Mouse (Mus musculus): ENCODE data around the gene Pmf1. TPM values are rescaled to one million over a fixed set of nuclear protein-coding genes. Genes with fewer than 3 reads are reported as not detected.

Pmf1 gene
- polyA plus RNA-seq, 1 experiment from 2014 or later = 152 TPM

- peaks cover 46% of the 10 kb centered on the region for H3K36me3 ChIP-seq
- H3K9me3 ChIP-seq (replicated peaks) = no peaks in the 10 kb centered on the region
- no peak overlapping the region for H3K9ac ChIP-seq
- H3K4me3 ChIP-seq (replicated peaks) = no peak overlapping the region
- H3K27ac ChIP-seq = peak overlapping the region; percentile 66
- peaks cover 20% of the 10 kb centered on the region for H3K27me3 ChIP-seq
- H3K4me1 ChIP-seq = peaks cover 28% of the 10 kb centered on the region
- no peak overlapping the region; the same call in 1 of the 2 replicates for H3K4me2 ChIP-seq
- no peak for ATAC-seq (replicated peaks; ENCODE audit: low FRiP score)
- WGBS = 65% methylated on average over 4 of the region's 4 CpGs
Measured at GRCm38 (mm10) chr3:88363700-88364099, 46.4 kb downstream of the Pmf1 start.

- Histone ChIP-seq H3K27me3 (peaks cover 20% of the 10 kb centered on the region), H3K4me1 (peaks cover 25% of the 10 kb centered on the region), H3K9ac (no peak overlapping the region), H3K9me3 (replicated peaks) (no peaks in the 10 kb centered on the region), H3K27ac (no peak overlapping the region), H3K36me3 (peaks cover 65% of the 10 kb centered on the region), H3K4me3 (replicated peaks) (no peak overlapping the region), H3K4me2 (no peak overlapping the region)
- ATAC-seq (replicated peaks; ENCODE audit: low FRiP score) = no peak
- WGBS = 72% methylated on average over 2 of the region's 2 CpGs
Measured at GRCm38 (mm10) chr3:88361612-88362313, 48.4 kb downstream of the Pmf1 start.

GRCm38 (mm10) chr3:88361096-88361495, 49.0 kb downstream of the Pmf1 start:
- no peak overlapping the region for H3K9ac ChIP-seq
- 62% methylated on average over 6 of the region's 6 CpGs for WGBS
- H3K9me3 ChIP-seq (replicated peaks) = no peaks in the 10 kb centered on the region
- H3K4me1 ChIP-seq = peaks cover 25% of the 10 kb centered on the region
- H3K4me2 ChIP-seq = no peak overlapping the region
- no peak overlapping the region for H3K27ac ChIP-seq
- peaks cover 17% of the 10 kb centered on the region for H3K27me3 ChIP-seq
- peaks cover 72% of the 10 kb centered on the region for H3K36me3 ChIP-seq
- no peak overlapping the region for H3K4me3 ChIP-seq (replicated peaks)
- no peak for ATAC-seq (replicated peaks; ENCODE audit: low FRiP score)

GRCm38 (mm10) chr3:88359989-88360388, 50.1 kb downstream of the Pmf1 start:
- Histone ChIP-seq H3K9ac (no peak overlapping the region), H3K4me1 (peaks cover 17% of the 10 kb centered on the region), H3K27me3 (peaks cover 6% of the 10 kb centered on the region), H3K36me3 (peaks cover 83% of the 10 kb centered on the region), H3K27ac (peak overlapping the region; percentile 0; the same call in 1 of the 2 replicates), H3K4me2 (no peak overlapping the region), H3K9me3 (replicated peaks) (no peaks in the 10 kb centered on the region), H3K4me3 (replicated peaks) (no peak overlapping the region)
- ATAC-seq (replicated peaks; ENCODE audit: low FRiP score) = no peak
- 62% methylated on average over 3 of the region's 3 CpGs for WGBS

- Histone ChIP-seq H3K9me3 (replicated peaks) (no peaks in the 10 kb centered on the region), H3K27me3 (peaks cover 2% of the 10 kb centered on the region; the same call in 1 of the 2 replicates), H3K9ac (no peak overlapping the region), H3K4me1 (peaks cover 13% of the 10 kb centered on the region), H3K4me2 (no peak overlapping the region), H3K36me3 (peaks cover 87% of the 10 kb centered on the region), H3K27ac (peak overlapping the region; percentile 0; the same call in 1 of the 2 replicates), H3K4me3 (replicated peaks) (no peak overlapping the region)
- no peak for ATAC-seq (replicated peaks; ENCODE audit: low FRiP score)
- WGBS = 79% methylated on average over 5 of the region's 5 CpGs
Measured at GRCm38 (mm10) chr3:88359584-88359983, 50.5 kb downstream of the Pmf1 start.

GRCm38 (mm10) chr3:88354396-88355165, 55.5 kb downstream of the Pmf1 start:
- Histone ChIP-seq H3K27ac (no peak overlapping the region), H3K27me3 (no peaks in the 10 kb centered on the region), H3K4me3 (replicated peaks) (no peak overlapping the region), H3K36me3 (peaks cover 100% of the 10 kb centered on the region), H3K9ac (no peak overlapping the region), H3K4me2 (no peak overlapping the region), H3K9me3 (replicated peaks) (no peaks in the 10 kb centered on the region), H3K4me1 (no peaks in the 10 kb centered on the region)
- WGBS = 96% methylated on average over 8 of the region's 8 CpGs
- ATAC-seq (replicated peaks; ENCODE audit: low FRiP score) = no peak

GRCm38 (mm10) chr3:88352907-88353306, 57.2 kb downstream of the Pmf1 start:
- ATAC-seq (replicated peaks; ENCODE audit: low FRiP score) = no peak
- WGBS = 89% methylated on average over 9 of the region's 9 CpGs
- Histone ChIP-seq H3K27me3 (no peaks in the 10 kb centered on the region), H3K9me3 (replicated peaks) (no peaks in the 10 kb centered on the region), H3K36me3 (peaks cover 100% of the 10 kb centered on the region), H3K4me3 (replicated peaks) (no peak overlapping the region), H3K4me2 (no peak overlapping the region), H3K27ac (no peak overlapping the region), H3K9ac (no peak overlapping the region), H3K4me1 (no peaks in the 10 kb centered on the region)

- Histone ChIP-seq H3K27ac (no peak overlapping the region), H3K36me3 (peaks cover 100% of the 10 kb centered on the region), H3K4me2 (no peak overlapping the region), H3K9ac (no peak overlapping the region), H3K4me1 (no peaks in the 10 kb centered on the region), H3K27me3 (no peaks in the 10 kb centered on the region), H3K9me3 (replicated peaks) (no peaks in the 10 kb centered on the region), H3K4me3 (replicated peaks) (no peak overlapping the region)
- WGBS = 85% methylated on average over 13 of the region's 13 CpGs
- no peak for ATAC-seq (replicated peaks; ENCODE audit: low FRiP score)
Measured at GRCm38 (mm10) chr3:88350732-88351131, 59.4 kb downstream of the Pmf1 start.

Small RNA genes within 50 kb of the gene (microRNA-seq; reads per million reads assigned to microRNA genes)
- not detected for gene Mir7011

Other genes starting within 250 kb of the Pmf1 start
- gene Rhbg, start 155.6 kb downstream of the Pmf1 start, polyA plus RNA-seq (2015; fragmentation: Nextera tagmentation; extraction: Ambion mirVana) = 6.5 and 6.6 TPM in 2 replicates
- gene Gm38392, start 123.1 kb downstream of the Pmf1 start, polyA plus RNA-seq (2015; fragmentation: Nextera tagmentation; extraction: Ambion mirVana) = 2.5 and 2.9 TPM in 2 replicates
- 12.9 and 15.6 TPM in 2 replicates for gene Tsacc, start 113.3 kb downstream of the Pmf1 start, polyA plus RNA-seq (2015; fragmentation: Nextera tagmentation; extraction: Ambion mirVana)
- gene Cct3, start 113.2 kb downstream of the Pmf1 start, polyA plus RNA-seq (2015; fragmentation: Nextera tagmentation; extraction: Ambion mirVana) = 587 and 599 TPM in 2 replicates
- 226 and 234 TPM in 2 replicates for gene Glmp, start 85.3 kb downstream of the Pmf1 start, polyA plus RNA-seq (2015; fragmentation: Nextera tagmentation; extraction: Ambion mirVana)
- gene Tmem79, start 74.2 kb downstream of the Pmf1 start, polyA plus RNA-seq (2015; fragmentation: Nextera tagmentation; extraction: Ambion mirVana) = 5.2 and 6.6 TPM in 2 replicates
- 56.3 and 63.1 TPM in 2 replicates for gene Smg5, start 74.1 kb downstream of the Pmf1 start, polyA plus RNA-seq (2015; fragmentation: Nextera tagmentation; extraction: Ambion mirVana)
- 11.9 and 14.5 TPM in 2 replicates for gene Paqr6, start 45.7 kb downstream of the Pmf1 start, polyA plus RNA-seq (2015; fragmentation: Nextera tagmentation; extraction: Ambion mirVana)
- 0.39 and 0.48 TPM in 2 replicates for gene Bglap3, start 37.6 kb downstream of the Pmf1 start, polyA plus RNA-seq (2015; fragmentation: Nextera tagmentation; extraction: Ambion mirVana)
- 3.4 TPM in 1 of 2 replicates, not detected in the other for gene Bglap2, start 31.6 kb downstream of the Pmf1 start, polyA plus RNA-seq (2015; fragmentation: Nextera tagmentation; extraction: Ambion mirVana)
- 5.6 TPM in 1 of 2 replicates, not detected in the other for gene Bglap, start 25.9 kb downstream of the Pmf1 start, polyA plus RNA-seq (2015; fragmentation: Nextera tagmentation; extraction: Ambion mirVana)
- 17.5 and 17.6 TPM in 2 replicates for gene Slc25a44, start 14.8 kb upstream of the Pmf1 start, polyA plus RNA-seq (2015; fragmentation: Nextera tagmentation; extraction: Ambion mirVana)
- 14.0 and 14.7 TPM in 2 replicates for gene Sema4a, start 50.9 kb upstream of the Pmf1 start, polyA plus RNA-seq (2015; fragmentation: Nextera tagmentation; extraction: Ambion mirVana)
- 89.2 and 92.0 TPM in 2 replicates for gene Lmna, start 99.6 kb upstream of the Pmf1 start, polyA plus RNA-seq (2015; fragmentation: Nextera tagmentation; extraction: Ambion mirVana)
- gene Mex3a, start 122.1 kb upstream of the Pmf1 start, polyA plus RNA-seq (2015; fragmentation: Nextera tagmentation; extraction: Ambion mirVana) = 20.9 and 22.0 TPM in 2 replicates
- 15.1 and 17.4 TPM in 2 replicates for gene Rab25, start 138.0 kb upstream of the Pmf1 start, polyA plus RNA-seq (2015; fragmentation: Nextera tagmentation; extraction: Ambion mirVana)
- 167 and 173 TPM in 2 replicates for gene Lamtor2, start 142.7 kb upstream of the Pmf1 start, polyA plus RNA-seq (2015; fragmentation: Nextera tagmentation; extraction: Ambion mirVana)
- 54.0 and 57.9 TPM in 2 replicates for gene Ubqln4, start 143.4 kb upstream of the Pmf1 start, polyA plus RNA-seq (2015; fragmentation: Nextera tagmentation; extraction: Ambion mirVana)
- 300 and 318 TPM in 2 replicates for gene Ssr2, start 165.5 kb upstream of the Pmf1 start, polyA plus RNA-seq (2015; fragmentation: Nextera tagmentation; extraction: Ambion mirVana)
- gene Arhgef2, start 195.6 kb upstream of the Pmf1 start, polyA plus RNA-seq (2015; fragmentation: Nextera tagmentation; extraction: Ambion mirVana) = 99.8 and 104 TPM in 2 replicates
- not detected in 2 replicates for gene Rxfp4, start 242.8 kb upstream of the Pmf1 start, polyA plus RNA-seq (2015; fragmentation: Nextera tagmentation; extraction: Ambion mirVana)

Data from kidney, embryonic 15.5 days (tissue).